Mouse (Mus musculus) retina, adult 2 months (tissue): ENCODE results near the gene U2af1.
A peak's percentile ranks its signal among the peaks of the same experiment; 100 is the strongest.
"Not testable (repeated sequence)": the region's sequence is repeated elsewhere in the genome, so short reads cannot be mapped to it uniquely, and the experiment has no call there.

Experiments
- DNase-seq: peaks from one replicate; pipeline ENCODE4 v3.0.0-alpha.2; 2012; ENCODE audit warnings: low read depth, low spot score

The U2af1 gene

GRCm38 (mm10) chr17:31658468-31659185 is at the start of gene U2af1:
U2af1 (minus strand) TSS chr17:31658892.
- peak; percentile 96 for DNase-seq

DNA sequence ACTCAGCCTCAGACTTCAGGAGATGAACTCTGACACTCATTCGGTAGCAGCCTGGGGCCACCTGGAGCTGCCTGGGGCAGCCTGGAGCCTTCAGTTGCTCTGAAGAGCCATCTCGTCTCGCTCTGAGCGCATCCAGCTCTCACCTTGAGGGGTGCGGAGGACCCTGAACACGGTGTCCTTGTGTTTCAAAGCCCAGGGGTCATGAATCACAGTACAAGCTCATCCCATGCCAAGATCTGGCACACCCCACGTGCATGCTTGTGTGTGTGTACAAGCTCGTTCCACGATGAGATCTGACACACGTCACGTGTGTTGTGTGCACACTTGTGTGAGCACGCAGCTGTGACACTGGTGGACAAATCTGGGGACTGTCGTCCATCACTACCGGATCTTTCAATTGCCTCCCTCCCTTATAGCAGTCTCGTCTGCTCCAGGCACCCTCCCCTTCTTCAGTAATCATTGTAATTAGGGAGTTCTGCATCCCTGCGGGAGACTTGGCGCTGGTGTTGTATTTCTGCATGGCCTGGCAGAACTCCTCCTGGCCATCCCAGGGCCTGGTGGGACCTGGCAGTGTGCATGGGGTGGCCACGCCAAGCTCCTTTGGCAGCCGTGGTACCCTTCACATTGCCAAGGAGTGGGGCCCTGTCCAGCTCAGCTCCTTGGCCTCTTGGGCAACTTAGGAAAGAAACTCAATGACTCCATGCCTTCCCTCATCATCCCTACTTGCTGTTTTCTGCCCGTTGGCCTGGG is 46.8 kb upstream of the U2af1 start:
- DNase-seq, result no peak

DNA sequence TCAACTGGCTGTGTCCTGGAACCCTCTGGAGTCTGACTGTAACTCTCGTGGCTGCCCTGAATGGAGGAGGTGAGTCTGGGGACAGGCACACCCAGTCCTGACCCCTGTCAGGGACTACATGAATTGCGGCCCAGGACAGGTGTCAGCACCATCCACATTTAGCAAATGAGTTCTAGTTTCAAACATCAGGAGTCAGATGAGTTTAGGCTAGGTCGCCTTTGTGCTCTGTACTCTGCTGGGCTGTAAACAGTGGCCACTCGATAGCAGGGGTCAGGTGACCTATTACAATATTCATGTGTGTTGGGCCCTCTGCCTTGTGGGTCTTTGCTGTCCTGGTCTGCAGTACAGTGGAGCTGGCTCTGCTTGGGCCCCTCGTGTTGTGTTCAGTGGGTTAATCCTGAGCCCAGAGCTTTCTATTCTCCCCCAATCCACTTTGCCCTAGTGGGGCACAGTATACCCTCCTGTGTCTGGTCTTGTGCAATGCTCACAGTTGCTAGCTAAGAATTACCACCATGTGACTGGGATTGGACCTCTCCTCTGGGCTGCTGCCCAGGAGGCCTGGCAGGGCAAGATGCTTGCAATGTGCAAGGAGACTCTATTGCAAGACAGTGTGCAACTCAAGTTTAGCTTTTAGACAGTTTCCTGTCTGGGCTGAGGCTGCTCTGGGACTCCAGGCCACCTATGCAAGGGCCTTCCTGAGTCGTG is 44.7 kb upstream of the U2af1 start:
- no peak for DNase-seq

GRCm38 (mm10) chr17:31698347-31698746 is 39.7 kb upstream of the U2af1 start:
- DNase-seq, result no peak

DNA sequence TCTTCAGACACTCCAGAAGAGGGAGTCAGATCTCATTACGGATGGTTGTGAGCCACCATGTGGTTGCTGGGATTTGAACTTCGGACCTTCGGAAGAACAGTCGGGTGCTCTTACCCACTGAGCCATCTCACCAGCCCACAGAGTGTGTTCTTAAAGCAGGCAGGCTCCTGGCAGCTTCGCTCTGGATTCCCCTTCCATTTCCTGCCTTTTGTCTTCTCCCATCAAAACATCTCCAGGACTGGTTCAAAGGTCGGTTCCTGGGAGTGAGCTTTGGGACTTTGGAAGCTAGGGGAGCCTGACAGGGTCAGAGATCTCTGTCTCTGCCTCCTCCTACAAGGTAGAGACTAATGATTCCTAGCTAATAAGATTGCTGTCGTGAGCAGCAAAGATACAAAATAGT is 36.7 kb upstream of the U2af1 start:
- DNase-seq, result not testable (repeated sequence)

DNA sequence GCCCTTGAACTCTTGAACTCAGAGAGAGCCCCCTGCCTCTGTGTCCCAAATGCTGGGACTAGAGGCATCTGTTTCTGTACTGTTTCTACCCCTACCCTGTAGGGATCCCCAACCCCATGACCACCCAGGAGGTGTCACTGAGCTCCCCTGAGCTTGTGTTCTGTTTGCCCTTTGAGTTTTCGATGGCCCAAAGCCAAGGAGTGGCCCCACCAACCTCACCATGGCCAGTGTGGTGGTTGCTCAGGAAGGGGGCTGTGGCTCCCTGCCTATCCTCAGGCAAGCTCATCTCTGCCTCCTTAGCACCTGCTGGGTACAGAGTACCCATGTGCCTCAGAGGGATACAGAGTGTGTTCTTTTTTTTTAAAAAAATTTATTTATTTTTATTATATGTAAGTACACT is 36.3 kb upstream of the U2af1 start:
- DNase-seq, result no peak

DNA sequence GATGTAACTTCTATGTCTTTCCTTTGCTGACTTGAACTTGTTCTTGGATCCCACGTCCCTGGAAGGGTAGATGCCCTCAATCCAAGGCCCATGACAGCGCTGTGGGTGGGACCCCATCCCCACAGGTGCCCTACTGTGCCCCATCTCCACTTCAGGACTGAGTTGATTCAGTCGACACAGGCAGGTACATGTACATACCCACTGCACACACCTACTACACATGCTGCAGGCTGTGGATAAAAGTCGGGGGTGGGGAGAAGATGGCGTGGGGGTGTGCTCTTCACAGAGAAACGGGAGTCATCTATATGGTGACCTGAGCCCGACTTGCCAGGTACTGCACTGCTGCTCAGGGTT is 35.3 kb upstream of the U2af1 start:
- DNase-seq, result no peak

DNA sequence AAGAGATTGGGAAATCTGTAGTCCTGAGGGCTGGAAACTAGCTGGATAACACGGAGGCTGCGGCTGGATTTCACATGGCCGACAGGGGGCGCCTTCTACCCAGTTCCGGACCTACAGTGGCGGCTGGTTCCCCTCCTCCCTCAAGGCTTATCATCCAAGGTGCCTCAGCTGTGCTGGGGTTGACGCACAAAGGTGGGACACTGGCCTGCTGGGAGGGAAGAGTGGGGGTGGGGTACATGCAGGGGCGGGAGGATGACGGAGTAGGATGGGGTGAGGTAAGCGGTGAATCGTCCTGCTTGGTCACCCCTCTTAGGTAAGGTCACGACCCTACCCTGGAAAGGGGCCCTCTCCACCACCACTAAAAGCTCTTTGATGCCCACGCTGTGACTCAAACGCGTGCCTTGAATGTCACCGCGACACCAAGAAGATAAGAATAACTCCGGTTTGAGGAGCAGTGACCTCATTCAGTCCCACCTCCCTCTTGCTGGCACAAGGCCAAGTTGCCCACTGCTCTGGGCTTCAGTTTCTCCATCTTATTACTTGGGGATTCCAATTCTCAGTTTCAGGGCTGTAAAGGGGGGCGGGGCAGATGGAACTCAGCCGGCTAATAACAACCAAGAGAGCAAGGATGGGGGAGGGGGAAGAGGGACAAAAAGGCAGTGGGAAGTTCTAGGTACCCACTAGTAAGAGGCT is 34.8 kb upstream of the U2af1 start:
- DNase-seq, result peak; percentile 16

DNA sequence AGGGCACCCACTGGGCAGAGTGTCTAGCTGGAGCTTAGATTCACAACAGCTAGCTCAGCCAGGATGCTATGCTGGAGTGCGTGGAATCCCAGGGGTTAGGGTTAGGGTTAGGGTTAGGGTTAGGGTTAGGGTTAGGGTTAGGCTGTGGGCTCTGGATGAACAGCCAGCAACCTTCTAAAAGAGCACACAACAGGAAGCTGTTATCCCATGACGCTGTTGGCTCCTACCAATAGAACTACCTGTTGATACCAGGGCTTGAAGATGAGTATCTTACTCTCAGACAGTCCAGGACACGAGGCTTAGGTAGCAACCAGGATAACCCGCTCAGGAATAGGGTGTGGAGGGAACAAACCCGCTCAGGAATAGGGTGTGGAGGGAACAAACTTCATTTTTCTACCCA is 34.2 kb upstream of the U2af1 start:
- no peak for DNase-seq

DNA sequence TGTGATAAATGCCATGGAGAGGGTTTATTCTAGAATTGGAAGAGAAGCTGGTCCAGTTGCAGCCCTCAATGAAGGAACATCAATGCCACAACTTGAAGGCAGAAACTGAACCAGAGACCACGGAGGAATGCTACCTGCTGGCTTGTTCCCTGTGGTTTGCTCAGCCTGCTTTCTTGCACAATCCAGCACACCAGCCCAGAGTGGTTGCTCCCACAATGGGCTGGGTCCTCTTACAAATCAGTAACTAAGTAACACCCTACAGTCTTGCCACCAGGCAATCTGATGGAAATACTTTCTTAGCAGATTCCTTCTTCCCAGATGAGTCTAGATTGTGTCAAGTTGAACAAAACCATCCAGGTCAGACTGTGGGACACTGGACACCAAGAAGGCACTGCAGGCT is 30.9 kb upstream of the U2af1 start:
- DNase-seq, result no peak

- DNase-seq, result no peak
Measured at GRCm38 (mm10) chr17:31688112-31688511, 29.4 kb upstream of the U2af1 start.

- no peak for DNase-seq
Measured at GRCm38 (mm10) chr17:31686225-31686564, 27.5 kb upstream of the U2af1 start.

GRCm38 (mm10) chr17:31685514-31686224 is 27.0 kb upstream of the U2af1 start:
- DNase-seq, result peak; percentile 66

DNA sequence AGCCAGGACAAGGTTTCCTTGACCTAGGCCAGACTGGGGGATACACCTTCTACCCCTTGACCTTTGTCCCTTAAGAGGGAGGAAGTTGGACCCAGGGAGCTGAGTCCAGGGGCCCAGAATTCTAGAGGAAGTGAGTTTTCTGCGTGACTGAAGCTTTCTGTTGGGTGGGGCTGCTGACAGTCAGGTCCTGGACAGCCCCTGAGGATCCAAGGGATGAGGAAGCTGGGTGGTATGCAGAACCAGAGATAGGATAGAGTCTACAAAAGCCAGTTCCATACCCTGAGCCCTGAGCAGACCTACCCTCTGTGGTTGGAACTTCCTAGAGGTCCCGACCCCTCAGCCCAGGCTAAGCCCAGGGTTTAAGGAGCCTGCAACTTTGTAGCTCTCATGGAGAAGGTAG is 21.8 kb upstream of the U2af1 start:
- DNase-seq, result no peak

DNA sequence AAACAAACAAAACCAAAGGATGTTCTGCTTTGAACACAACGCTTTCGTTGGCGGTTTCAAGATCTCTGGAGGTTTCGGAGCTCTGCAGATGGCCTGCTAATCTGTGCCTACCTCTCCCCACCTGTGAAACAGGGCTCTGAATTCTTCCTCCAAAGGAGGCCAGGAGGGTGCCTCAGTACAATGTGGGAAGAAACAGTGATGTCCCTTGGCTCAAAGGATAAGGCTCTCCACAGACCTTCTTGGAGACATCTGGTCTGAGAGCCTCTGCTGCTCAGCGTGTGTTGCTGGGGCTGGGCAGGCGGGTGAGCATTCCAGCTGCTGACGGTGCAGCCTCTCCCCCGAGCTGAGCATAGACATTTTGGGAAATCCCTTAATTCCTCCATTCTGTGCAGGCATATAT is 18.8 kb upstream of the U2af1 start, which contains the start of gene Cryaa:
Cryaa (plus strand) TSS at position 301 of the 400 bp plus-strand sequence.
- DNase-seq, result no peak

DNA sequence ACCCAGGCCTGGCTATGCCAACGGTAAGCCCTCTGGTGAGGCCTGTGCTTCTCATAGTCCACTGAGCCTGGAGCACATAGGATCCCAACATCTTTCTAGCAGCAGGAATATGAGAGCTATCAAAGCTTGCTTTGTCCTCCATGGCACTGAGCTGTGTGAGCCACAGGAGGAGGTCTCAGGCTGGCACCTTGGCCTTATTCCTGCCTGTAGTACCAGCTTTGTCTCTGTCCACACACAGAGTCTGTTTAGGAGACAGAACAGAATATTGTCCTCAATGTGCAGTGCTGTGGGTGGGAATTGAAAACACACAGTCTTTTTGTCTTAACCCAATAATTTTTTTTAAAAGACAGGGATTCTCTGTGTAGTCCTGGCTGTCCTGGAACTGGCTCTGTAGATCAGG is 15.7 kb upstream of the U2af1 start:
- DNase-seq, result no peak

DNA sequence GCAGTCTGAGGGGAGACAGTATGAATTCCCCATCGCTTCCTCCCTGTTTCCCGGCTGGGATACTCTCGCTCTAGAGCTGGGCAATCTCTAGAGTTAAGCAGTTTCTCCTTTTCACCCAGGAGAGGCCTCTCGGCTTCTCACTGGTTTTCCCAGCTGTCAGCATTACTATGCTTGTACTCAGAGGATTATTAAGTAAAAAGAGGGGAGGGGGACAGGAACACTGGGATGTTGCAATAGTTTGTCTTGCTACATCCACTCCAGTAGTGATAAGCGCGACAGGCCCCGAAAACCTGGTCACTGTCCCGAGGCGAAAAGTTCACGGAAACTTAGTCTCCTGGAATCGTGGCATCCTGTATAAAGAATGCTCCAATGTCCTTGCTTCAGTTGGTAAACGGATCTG is 13.6 kb upstream of the U2af1 start:
- no peak for DNase-seq

DNA sequence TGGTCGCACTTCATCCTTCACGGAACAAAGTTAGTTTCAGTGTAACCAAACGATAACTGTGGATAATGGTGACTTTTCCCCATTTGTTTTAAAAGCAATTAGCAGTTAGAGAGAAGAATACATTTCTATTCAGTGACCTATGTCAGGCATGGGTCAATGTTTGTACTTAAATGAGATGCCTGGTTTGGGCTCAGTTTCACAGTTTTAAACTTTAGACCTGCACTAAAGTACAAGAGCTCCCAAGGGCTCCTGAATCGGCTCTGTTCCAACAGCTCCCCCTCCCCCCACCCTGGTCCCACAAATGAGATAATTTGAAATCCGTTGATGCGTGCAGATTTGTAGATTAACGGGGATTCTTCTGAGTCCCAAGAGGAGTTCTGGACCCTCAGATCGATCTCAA is 13.0 kb upstream of the U2af1 start:
- no peak for DNase-seq

DNA sequence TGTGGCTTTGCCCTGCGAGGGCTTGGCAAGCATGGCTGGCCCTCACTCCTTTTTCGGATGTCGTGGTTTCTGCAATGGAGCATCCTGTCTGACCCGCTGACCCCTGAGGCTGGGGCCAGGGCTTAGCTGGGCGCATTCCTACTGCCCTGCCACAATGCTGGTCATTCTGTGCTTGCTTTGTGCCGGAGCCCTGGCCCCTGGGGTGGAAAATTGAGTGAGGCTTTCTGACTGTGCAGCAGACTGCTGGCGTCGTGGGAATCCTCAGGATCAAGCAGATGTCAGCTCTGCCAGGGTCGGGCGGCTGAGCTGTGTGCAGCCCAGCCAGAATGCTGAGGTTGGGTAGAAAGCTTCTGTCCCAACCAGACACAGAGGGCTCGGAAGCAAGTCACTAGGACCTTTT is 11.5 kb upstream of the U2af1 start:
- no peak for DNase-seq

GRCm38 (mm10) chr17:31668306-31668705 is 9.6 kb upstream of the U2af1 start:
- no peak for DNase-seq

GRCm38 (mm10) chr17:31664760-31665159 is 6.1 kb upstream of the U2af1 start:
- DNase-seq, result peak; percentile 51

DNA sequence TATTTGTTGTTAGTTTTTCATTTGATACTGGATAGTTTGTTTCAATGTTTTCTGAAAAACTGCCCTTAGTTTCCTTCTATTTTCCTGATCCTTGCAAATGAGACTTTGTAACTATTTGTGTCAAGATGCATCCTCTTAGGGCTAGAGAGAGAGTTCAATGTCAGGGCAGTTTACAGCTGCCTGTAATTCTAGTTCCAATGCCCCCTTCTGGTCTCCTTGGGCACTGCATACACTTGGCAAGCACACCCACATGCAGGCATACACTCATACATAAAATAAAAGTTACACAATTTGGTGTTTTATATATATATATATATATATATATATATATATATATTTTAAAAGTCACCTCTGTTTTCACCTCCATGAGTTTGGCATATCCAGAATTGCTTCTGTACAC is 4.2 kb upstream of the U2af1 start:
- no peak for DNase-seq
